Mouse (Mus musculus): Measurements from ENCODE around the gene 2010003K11Rik.

The 2010003K11Rik gene

DNA sequence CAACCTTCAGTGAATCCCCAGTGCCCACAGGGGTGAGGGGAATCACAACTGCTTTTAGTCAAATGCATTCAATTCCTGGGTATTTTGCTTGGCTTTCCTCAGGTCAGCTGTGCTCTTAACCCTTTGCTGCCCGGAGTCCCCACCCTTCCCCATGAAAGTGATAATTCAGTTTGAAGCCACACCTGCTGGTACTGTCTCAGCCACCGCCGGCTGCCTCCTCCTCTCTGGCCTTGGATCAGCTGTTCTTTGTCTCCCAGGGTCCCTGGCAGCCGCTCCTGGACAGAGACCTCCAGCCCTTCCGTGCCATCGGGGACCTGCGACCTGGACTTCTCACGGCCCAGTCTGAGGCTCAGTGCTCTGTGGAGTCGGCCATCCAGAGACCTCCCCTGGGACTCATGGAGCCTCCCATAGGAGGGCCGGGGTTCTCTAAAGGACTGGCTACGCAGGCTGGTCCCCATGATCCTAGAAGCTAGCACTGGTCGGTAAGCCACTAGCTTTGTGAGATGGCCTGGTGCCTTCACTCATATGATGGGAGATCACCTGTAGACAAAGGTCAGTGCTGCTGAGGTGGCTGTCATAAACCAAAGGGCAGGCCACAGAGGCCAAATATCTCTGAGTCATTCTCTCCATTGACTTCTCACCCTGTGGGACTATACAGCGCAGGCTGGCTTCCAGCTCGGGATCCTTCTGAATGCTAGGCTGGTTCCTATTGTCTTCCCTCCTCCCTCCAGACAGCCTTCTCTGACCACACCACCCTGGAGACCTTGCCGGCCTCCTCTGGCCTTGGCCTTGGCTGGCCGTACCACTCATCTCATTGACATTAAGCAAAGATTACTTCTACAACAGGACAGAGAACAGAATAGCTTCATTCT, at the start of gene 2010003K11Rik:
2010003K11Rik (minus strand) TSS at position 522 of the 872 bp plus-strand sequence.
- DNase-seq, result no peak

DNA sequence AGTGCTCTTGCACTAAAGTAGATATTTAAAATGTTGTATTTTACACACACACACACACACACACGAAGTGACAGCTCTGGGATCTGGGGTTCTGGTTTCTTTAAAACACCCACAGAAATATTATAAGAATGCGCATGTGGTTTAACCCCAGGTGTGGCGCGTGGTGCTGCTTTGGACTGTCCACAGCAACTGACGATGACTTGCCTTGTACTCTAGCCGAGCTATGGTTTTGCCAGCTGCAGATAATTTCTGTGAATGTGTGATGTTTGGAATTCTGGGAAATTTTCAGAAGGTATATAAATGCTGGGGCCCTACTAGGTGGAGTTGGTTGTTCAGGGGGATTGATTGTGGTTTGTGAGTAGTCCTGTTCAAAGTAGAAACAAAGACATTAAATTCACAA, 49.4 kb upstream of the 2010003K11Rik start:
- no peak for DNase-seq

DNA sequence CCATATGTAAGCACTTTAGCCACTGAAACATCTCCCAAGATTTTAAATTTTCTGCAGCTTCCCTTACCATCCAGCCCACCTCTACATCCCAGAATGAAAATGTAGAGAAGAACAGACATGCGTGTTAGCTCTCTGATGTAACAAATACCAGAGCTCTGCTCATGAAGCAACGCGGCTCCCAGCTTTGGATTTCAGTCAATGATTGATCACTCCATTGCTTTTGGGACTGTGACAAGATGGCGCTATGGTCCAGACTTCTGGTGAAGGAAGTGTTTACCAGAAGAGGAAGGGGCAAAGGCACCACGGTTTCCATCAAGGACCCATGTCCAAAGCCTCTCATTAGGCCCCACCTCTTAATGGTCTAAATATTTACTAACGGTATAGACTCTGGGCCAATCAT, 47.5 kb upstream of the 2010003K11Rik start:
- no peak for DNase-seq

GRCm38 (mm10) chr19:4545091-4545490, 46.7 kb upstream of the 2010003K11Rik start:
- no peak for DNase-seq

DNA sequence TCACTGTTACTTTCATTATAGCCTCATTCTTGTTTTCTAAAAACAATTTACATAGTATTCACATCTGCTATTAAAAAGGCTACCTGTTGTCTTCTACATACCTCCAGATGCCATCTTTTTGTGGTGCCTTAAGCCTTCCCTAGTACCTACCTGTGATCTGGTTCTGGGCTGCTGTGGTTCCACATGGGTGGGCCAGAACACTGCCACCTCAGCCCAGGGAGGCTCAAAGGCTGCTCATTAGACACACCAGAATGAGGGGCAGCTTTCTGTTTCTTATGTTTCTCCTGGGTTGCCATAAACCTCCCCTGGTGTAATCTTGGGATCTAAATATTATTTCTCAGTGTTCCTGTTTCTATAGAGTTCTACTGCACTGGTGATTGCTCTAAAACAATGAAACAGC, 43.7 kb upstream of the 2010003K11Rik start:
- no peak for DNase-seq

- no peak for DNase-seq
Measured at GRCm38 (mm10) chr19:4540992-4541391, 42.6 kb upstream of the 2010003K11Rik start.

DNA sequence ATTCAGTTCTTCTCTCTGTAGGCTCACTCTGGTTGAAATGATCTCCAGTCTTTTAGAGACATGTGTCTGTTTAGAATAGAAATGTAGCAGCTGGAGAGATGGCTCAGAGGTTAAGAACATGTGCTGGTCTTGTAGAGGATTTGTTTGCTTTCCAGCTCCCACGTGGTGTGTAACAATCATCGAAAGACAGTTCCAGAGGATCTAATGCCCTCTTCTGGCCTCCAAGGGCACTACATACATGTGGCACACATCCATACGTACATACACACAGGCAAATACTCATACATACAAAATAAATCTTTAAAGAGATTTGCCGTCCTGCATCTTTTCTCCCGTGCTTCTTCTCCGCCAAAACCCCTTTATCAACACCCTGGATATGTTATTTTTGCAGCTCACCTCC, 41.9 kb upstream of the 2010003K11Rik start:
- no peak for DNase-seq

- DNase-seq, result no peak
Measured at GRCm38 (mm10) chr19:4536606-4537005, 38.2 kb upstream of the 2010003K11Rik start.

DNA sequence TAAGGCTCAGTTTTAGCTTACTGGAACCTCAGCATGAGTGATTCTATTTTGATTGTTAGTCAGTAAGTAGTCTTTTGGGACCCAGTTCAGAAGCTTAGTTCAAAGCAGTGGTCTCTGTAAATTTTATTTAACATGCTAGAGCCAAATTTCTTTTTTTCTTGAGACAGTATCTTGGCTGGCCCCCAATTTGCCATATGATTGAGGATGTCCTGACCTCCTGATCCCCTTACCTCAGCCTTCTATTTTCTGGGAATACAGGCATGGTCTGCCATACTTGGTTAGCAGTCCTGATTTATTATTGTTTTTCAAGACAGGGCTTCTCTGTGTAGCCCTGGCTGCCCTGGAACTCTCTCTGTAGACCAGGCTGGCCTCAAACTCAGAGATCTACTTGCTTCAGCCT, 37.5 kb upstream of the 2010003K11Rik start:
- DNase-seq, result no peak

- no peak for DNase-seq
Measured at GRCm38 (mm10) chr19:4534646-4535045, 36.3 kb upstream of the 2010003K11Rik start.

GRCm38 (mm10) chr19:4521426-4522050, 23.2 kb upstream of the 2010003K11Rik start:
- no peak for DNase-seq

DNA sequence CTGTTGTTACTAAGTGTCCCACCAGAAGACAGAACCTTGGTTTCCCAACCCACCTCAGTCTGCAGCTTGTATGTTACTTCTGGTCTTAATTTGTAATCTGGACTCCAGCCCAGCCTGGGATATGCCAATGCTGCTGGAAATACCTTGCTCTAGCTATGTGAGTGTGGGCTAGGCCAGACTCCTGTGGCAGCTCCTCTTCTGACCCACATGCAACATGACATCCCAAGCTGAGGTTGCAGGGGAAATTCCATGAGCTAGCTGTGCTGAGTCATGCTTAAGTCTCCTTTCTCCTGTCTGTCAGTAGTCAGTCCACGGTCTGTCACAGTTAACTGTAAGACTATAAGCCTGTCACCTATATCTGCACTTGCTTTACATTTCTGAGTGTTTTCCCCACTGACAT, 19.1 kb upstream of the 2010003K11Rik start:
- DNase-seq, result no peak

GRCm38 (mm10) chr19:4516288-4516687, 17.9 kb upstream of the 2010003K11Rik start:
- DNase-seq, result no peak

GRCm38 (mm10) chr19:4515746-4516145, 17.4 kb upstream of the 2010003K11Rik start:
- no peak for DNase-seq

DNA sequence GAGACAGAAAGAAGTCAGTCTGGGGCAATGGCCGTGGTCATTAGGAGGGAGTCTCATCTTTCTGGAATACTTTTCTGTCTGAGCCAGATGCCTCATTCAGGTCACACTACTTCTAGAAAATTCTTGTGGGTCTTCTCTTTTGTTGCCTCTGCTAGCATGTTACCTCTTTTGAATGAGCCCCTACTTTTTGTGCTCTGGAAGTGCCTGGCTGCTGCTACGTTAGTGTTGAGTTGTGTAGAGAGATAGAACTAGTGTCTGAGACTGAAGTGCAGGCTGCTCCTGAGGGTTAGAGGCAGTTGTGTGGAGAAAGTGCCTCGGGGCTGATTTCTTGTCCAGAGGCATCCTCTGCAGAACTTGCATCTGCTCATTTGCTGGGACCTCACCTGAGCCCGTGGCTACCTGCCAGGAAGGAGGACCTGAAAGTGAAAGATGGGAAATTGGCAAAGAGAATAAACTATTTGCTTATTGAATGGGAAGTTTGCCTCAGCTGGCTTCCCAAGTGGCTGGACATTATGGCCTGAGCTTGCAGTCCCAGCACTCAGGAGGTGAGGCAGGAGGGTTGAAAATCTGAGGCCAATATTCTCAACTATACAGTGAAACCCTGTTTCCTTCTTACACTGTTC, 15.0 kb upstream of the 2010003K11Rik start:
- no peak for DNase-seq

GRCm38 (mm10) chr19:4511116-4511841, 12.9 kb upstream of the 2010003K11Rik start:
- DNase-seq, result no peak

- DNase-seq, result peak; percentile 97
Measured at GRCm38 (mm10) chr19:4509986-4510963, 11.9 kb upstream of the 2010003K11Rik start, which contains the start of gene Pcx. Gene Pcx (plus strand): TSS chr19:4510472.

DNA sequence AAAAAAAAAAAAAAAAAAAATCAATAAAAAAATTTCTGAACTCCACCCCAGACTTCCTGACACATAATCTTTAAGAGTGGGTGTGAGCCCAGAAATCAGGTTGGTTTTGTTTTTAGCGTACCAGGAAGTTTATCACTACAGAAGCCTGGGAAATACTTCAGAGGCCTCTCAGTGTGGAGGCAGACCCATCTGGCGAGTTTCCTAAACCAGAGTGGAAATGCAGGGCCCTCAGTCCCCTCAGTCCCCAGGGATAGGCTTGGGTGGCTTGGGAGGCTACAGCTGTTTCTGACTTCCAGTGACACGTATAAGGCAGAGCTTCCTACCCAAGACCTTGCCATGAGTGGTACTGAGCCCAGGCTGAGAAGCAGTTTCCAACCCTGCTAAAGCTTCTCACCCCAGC, 9.4 kb upstream of the 2010003K11Rik start:
- no peak for DNase-seq

DNA sequence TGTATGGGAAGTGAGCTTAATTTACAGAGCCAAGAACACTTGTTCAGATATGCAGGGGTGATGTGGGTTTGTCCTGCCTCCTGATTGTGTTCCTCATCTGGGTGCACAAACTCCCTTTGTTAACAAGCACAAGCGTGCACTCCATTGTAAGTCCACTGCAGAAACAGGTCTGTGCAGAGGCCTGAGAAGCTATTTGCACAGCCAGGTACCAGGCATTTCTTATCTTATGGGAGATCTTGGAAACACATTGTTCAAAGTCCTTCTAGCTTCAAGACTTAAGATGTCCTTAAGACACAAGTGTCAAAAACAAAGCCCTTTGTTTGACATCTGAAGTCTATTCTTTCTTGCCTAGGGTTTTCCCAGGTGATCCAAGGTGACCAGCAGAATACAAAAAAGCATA, 6.4 kb upstream of the 2010003K11Rik start:
- DNase-seq, result no peak

DNA sequence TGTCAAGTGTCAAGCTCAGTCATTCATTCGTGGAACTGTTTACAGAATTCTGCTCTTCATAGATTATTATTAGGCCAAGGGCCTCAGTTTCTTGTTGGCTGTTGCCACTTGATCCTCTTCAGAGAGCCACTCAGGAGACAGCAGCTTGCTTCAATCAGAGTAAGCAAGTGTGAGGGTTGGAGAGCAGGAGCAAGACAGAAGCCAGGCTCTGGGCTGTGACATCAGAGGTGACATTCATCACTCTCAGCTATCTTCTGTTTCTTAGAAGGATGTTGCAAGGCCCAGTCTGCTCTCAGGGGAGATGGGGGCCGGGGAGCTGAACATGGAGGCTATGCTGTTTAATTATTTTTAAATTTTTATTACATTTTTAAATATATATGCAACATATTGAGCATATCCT, 4.3 kb upstream of the 2010003K11Rik start:
- DNase-seq, result no peak

DNA sequence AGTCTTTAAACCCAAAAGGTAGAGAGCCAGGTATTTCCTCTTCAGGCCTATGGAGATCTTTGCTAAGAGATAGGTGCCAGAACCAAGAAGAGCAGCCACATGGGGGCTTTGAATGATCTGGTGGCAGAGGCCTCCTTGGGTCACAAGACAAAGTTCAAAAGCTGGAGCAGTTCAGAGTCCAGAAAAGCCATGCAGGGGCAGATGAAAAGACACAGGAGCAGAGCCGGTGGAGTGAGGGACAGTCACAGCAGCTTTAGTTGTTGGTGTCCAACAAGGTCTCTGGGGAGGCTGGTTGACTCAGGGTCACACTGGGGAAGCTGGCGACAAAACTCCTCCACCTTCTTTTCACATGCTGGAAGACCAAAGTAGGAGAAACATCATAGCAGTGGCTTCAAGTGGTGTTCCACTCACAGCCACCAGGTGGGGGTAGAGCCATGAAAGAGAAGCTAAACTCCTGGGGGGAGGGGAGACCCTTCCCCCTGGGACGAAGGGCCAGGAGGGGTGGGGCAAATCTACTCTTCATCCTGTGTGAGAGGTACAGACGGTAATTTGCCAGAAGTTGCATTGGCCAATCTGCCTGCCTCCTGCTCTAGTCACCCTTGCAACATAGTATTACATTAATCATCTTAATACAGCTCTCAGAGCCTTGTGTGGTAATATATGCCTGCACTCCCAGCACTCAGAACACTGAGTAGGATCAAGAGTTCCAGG, 965 bp downstream of the 2010003K11Rik start:
- DNase-seq, result peak; percentile 78

Data from right cerebral cortex, postnatal 14 days (tissue).